Mouse (Mus musculus) CH12.LX (cell line): ENCODE data around the gene Slc22a5. TPM values are rescaled to one million over a fixed set of nuclear protein-coding genes. Genes with fewer than 3 reads are reported as not detected.

Experiments used
- DNase-seq: peaks from one replicate; pipeline ENCODE4 v3.0.0-alpha.2; 2013; ENCODE audit errors: extremely low read depth
- H3K27ac ChIP-seq: 2 replicates; pipeline ENCODE4 v1.5.1; 2012; ENCODE audit warnings: low read depth, mild to moderate bottlenecking, control low read depth, moderate library complexity; ENCODE audit not compliant: insufficient read depth
- H3K27me3 ChIP-seq: replicated peaks from 2 replicates; pipeline ENCODE3; 2012; ENCODE audit warnings: inconsistent platforms
- H3K36me3 ChIP-seq, 2 experiments: replicated peaks in 1 of 2; 2 replicates each; pipeline versions ENCODE3 to v1.6.1; 2012; ENCODE audit warnings: inconsistent platforms in 1 of 2, low read length in 1 of 2, mild to moderate bottlenecking in 1 of 2, mixed read lengths in 1 of 2, moderate library complexity in 1 of 2; ENCODE audit not compliant: control insufficient read depth in 1 of 2, insufficient read depth in 1 of 2
- H3K4me1 ChIP-seq, 2 experiments: 2 replicates each; pipeline ENCODE4 v1.6.1; 2012; ENCODE audit warnings: inconsistent platforms in 1 of 2, moderate library complexity in 1 of 2; ENCODE audit not compliant: insufficient read depth in 2 of 2, control insufficient read depth in 1 of 2
- H3K4me2 ChIP-seq: 2 replicates; pipeline ENCODE4 v1.6.1; 2012; ENCODE audit warnings: low read depth, mild to moderate bottlenecking, control low read depth; ENCODE audit not compliant: poor library complexity, insufficient read depth, severe bottlenecking
- H3K4me3 ChIP-seq, 3 experiments: fragments of 150-350 bp in 1 of 3; sonication (generic) in 1 of 3; replicated peaks in 1 of 3; 2 replicates each; pipeline versions ENCODE3 to v1.5.1; 2011 to 2012; ENCODE audit warnings: low read depth in 2 of 3, low read length in 2 of 3, mild to moderate bottlenecking in 2 of 3, moderate library complexity in 2 of 3, control low read depth in 1 of 3, improper control_type of control experiment in 1 of 3, inconsistent platforms in 1 of 3, mixed read lengths in 1 of 3; ENCODE audit not compliant: poor library complexity in 1 of 3
- H3K79me2 ChIP-seq: replicated peaks from 2 replicates; pipeline ENCODE4 v1.6.1; 2012; ENCODE audit warnings: mild to moderate bottlenecking, moderate library complexity; ENCODE audit not compliant: control insufficient read depth, poor library complexity, insufficient read depth, severe bottlenecking; ENCODE audit errors: extremely low read depth
- H3K9ac ChIP-seq: 2 replicates; pipeline ENCODE4 v1.6.1; 2012; ENCODE audit warnings: low read depth, mild to moderate bottlenecking, control low read depth, moderate library complexity; ENCODE audit not compliant: insufficient read depth
- H3K9me3 ChIP-seq: replicated peaks from 2 replicates; pipeline ENCODE3; 2012; ENCODE audit warnings: low read length, inconsistent platforms, mixed read lengths
- CHD1 ChIP-seq: IDR thresholded peaks from 2 replicates; pipeline ENCODE4 v1.6.1; 2012; ENCODE audit warnings: low read depth, low read length, improper control_type of control experiment, inconsistent platforms
- CHD2 ChIP-seq: IDR thresholded peaks from 2 replicates; pipeline ENCODE4 v1.6.1; 2011; ENCODE audit warnings: low read length, improper control_type of control experiment
- CTCF ChIP-seq, 2 experiments: IDR thresholded peaks in 1 of 2; conservative IDR thresholded peaks in 1 of 2; 2 replicates each; pipeline ENCODE4 v1.5.1; 2011 to 2012; ENCODE audit warnings: low read depth in 2 of 2, low read length in 2 of 2, improper control_type of control experiment in 1 of 2, inconsistent platforms in 1 of 2, mild to moderate bottlenecking in 1 of 2, moderate library complexity in 1 of 2
- E2F4 ChIP-seq: IDR thresholded peaks from 2 replicates; pipeline ENCODE4 v1.6.1; 2011; ENCODE audit warnings: low read depth, low read length, improper control_type of control experiment; ENCODE audit not compliant: insufficient replicate concordance
- ETS1 ChIP-seq: conservative IDR thresholded peaks from 2 replicates; pipeline ENCODE4 v1.6.1; 2012; ENCODE audit warnings: low read depth, mild to moderate bottlenecking, inconsistent platforms, low read length, improper control_type of control experiment, moderate library complexity
- GABPA ChIP-seq: IDR thresholded peaks from 2 replicates; pipeline ENCODE4 v1.6.1; 2012; ENCODE audit warnings: low read depth, low read length, improper control_type of control experiment, inconsistent platforms; ENCODE audit not compliant: insufficient replicate concordance
- MAFK ChIP-seq: IDR thresholded peaks from 2 replicates; pipeline ENCODE4 v1.6.1; 2011; ENCODE audit warnings: low read length, improper control_type of control experiment; ENCODE audit not compliant: insufficient replicate concordance
- MAX ChIP-seq: IDR thresholded peaks from 2 replicates; pipeline ENCODE4 v1.6.1; 2011; ENCODE audit warnings: low read length, improper control_type of control experiment
- MEF2A ChIP-seq: IDR thresholded peaks from 2 replicates; pipeline ENCODE4 v1.6.1; 2014; ENCODE audit warnings: low read depth, mild to moderate bottlenecking, inconsistent platforms, low read length, improper control_type of control experiment, borderline replicate concordance
- MXI1 ChIP-seq: IDR thresholded peaks from 2 replicates; pipeline ENCODE4 v1.6.1; 2011; ENCODE audit warnings: mild to moderate bottlenecking, low read depth, low read length, improper control_type of control experiment
- POLR2AphosphoS2 ChIP-seq: IDR thresholded peaks from 2 replicates; pipeline ENCODE4 v1.6.1; 2011; ENCODE audit warnings: low read depth, low read length, improper control_type of control experiment
- RAD21 ChIP-seq: IDR thresholded peaks from 2 replicates; pipeline ENCODE4 v1.6.1; 2011; ENCODE audit warnings: low read depth, mild to moderate bottlenecking, low read length, improper control_type of control experiment, moderate library complexity
- SIN3A ChIP-seq: IDR thresholded peaks from 2 replicates; pipeline ENCODE4 v1.6.1; 2012; ENCODE audit warnings: low read length, improper control_type of control experiment, inconsistent platforms
- SMC3 ChIP-seq: IDR thresholded peaks from 2 replicates; pipeline ENCODE4 v1.6.1; 2011; ENCODE audit warnings: low read depth, low read length, improper control_type of control experiment
- TCF12 ChIP-seq: IDR thresholded peaks from 2 replicates; pipeline ENCODE4 v1.6.1; 2014; ENCODE audit warnings: low read depth, mild to moderate bottlenecking, inconsistent platforms, low read length, improper control_type of control experiment
- UBTF ChIP-seq: IDR thresholded peaks from 2 replicates; pipeline ENCODE4 v1.6.1; 2012; ENCODE audit warnings: low read depth, mild to moderate bottlenecking, inconsistent platforms, low read length, improper control_type of control experiment, moderate library complexity
- USF1 ChIP-seq: IDR thresholded peaks from 2 replicates; pipeline ENCODE4 v1.6.1; 2014; ENCODE audit warnings: low read depth, mild to moderate bottlenecking, inconsistent platforms, low read length, improper control_type of control experiment
- ZC3H11A ChIP-seq: IDR thresholded peaks from 2 replicates; pipeline ENCODE4 v1.6.1; 2012; ENCODE audit warnings: low read depth, mild to moderate bottlenecking, inconsistent platforms, low read length, improper control_type of control experiment
- ZKSCAN1 ChIP-seq: IDR thresholded peaks from 2 replicates; pipeline ENCODE4 v1.6.1; 2012; ENCODE audit warnings: low read depth, inconsistent platforms, low read length, improper control_type of control experiment, borderline replicate concordance
- ZMIZ1 ChIP-seq: IDR thresholded peaks from 2 replicates; pipeline ENCODE4 v1.6.1; 2012; ENCODE audit warnings: low read depth, mild to moderate bottlenecking, inconsistent platforms, low read length, improper control_type of control experiment
- ZNF384 ChIP-seq: IDR thresholded peaks from 2 replicates; pipeline ENCODE4 v1.6.1; 2012; ENCODE audit warnings: low read depth, low read length, improper control_type of control experiment, inconsistent platforms
- dilution Hi-C: fragments of 300-500 bp; cut with MboI; formaldehyde crosslinking; loops from 2 replicates; pipeline ENCODE4 v1.14.3; 2020; ENCODE audit warnings: low sequenced_read_pairs; ENCODE audit not compliant: extremely low pct_unique_long_range_greater_than_20kb, extremely low pct_ligation_motif_present
- in situ Hi-C: fragments of 300-500 bp; cut with MboI; formaldehyde crosslinking; loops from 3 replicates; pipeline ENCODE4 v1.14.3; 2019; ENCODE audit warnings: low sequenced_read_pairs, low pct_ligation_motif_present, low pct_unique_long_range_greater_than_20kb, mixed read lengths
- polyA plus RNA-seq: library from polyadenylated mRNA; unstranded; fragments of >175 nt; gene quantifications from 2 replicates; pipeline ENCODE4 v1.2.1, GENCODE M21; 2012; ENCODE audit warnings: low read depth; ENCODE audit not compliant: insufficient read length
- total RNA-seq, 2 experiments: library from RNA; depleted of rRNA; stranded (reverse); fragments of 300-350 nt in 1 of 2; fragments of >200 nt in 1 of 2; gene quantifications; 2 replicates each; pipeline ENCODE4 v1.2.3; 2012 to 2014

Slc22a5 gene
- total and polyA plus RNA-seq, 3 experiments = 5.6 to 6.7 (median 6.2) TPM

- no peak for TF ChIP-seq POLR2AphosphoS2
- peak; percentile 83 for TF ChIP-seq SIN3A
- TF ChIP-seq, all 38 proteins: peak for 16
Measured at GRCm38 (mm10) chr11:53931091-53931943, 39.9 kb upstream of the Slc22a5 start (continued).

- no peak overlapping the region for H3K9ac ChIP-seq
- no peak overlapping the region for H3K27ac ChIP-seq
- H3K4me2 ChIP-seq = no peak overlapping the region
- no peak overlapping the region for H3K4me3 ChIP-seq
- dilution Hi-C loops = no loop called here
- no peaks in the 10 kb centered on the region for H3K9me3 ChIP-seq
- no peaks in the 10 kb centered on the region for H3K36me3 ChIP-seq
- peaks cover 1% of the 10 kb centered on the region for H3K27me3 ChIP-seq
- no peak for TF ChIP-seq TCF12
- no peak for TF ChIP-seq CTCF (conservative IDR thresholded peaks at IDR 0.05 in 1 of 2, IDR thresholded peaks at IDR 0.05 in 1 of 2; ENCODE audit: low read depth in 2 of 2, low read length in 2 of 2)
- TF ChIP-seq CHD1 = no peak
- TF ChIP-seq ZKSCAN1 = no peak
- TF ChIP-seq RAD21 = no peak
- no peak for TF ChIP-seq SMC3
- no peak for TF ChIP-seq MAX
- no peak for TF ChIP-seq UBTF
- no peak for TF ChIP-seq MEF2A
- TF ChIP-seq ZC3H11A = no peak
- TF ChIP-seq SIN3A = no peak
- no peak for TF ChIP-seq E2F4
- TF ChIP-seq CHD2 = no peak
- no peak for TF ChIP-seq ZMIZ1
- no peak for TF ChIP-seq ETS1
- TF ChIP-seq GABPA = no peak
- no peak for TF ChIP-seq MAFK
- TF ChIP-seq MXI1 = no peak
- no peak for TF ChIP-seq ZNF384
- no peak for TF ChIP-seq USF1
- H3K79me2 ChIP-seq = no peaks in the 10 kb centered on the region
- no peak for DNase-seq
- in situ Hi-C loops = loop anchor here (10.0 kb wide), 1 partner anchor 65 kb away; no protein-coding TSS in a partner anchor
- peaks cover 5 to 23% of the 10 kb centered on the region in 2 experiments for H3K4me1 ChIP-seq
Measured at GRCm38 (mm10) chr11:53929741-53930140, 38.3 kb upstream of the Slc22a5 start.
